Comparison of ENCODE assay signal across 15 mouse cellular contexts in the genomic region with DNA sequence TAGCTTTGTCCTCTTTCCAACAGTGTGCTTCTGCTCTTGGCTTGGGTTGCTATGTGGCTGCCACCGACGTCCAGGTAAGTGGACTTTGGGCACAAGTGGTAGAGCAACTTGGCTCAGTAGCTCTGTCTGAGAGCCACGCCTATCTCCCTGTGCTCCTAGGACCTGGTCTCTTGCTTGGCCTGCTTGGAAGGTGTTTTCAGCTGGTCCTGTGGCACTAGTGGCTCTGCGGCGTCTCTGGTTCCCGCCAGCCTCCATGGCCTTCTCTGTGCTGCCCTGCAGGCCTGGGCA. TPM values are rescaled to one million over a fixed set of nuclear protein-coding genes. Genes with fewer than 3 reads are reported as not detected.
A peak's percentile ranks its signal among the peaks of the same experiment; 100 is the strongest.
DNase-seq lines count a peak whose midpoint lies in the region; ATAC-seq lines count a peak whose summit lies in the region.
"Had no signal": no experiment of that assay in that cellular context is flagged by ENCODE, and none has a peak within 500 bp of the region (broad histone marks: within the 10 kb centered on the region; RNA-seq: fewer than 3 reads in every experiment).

No protein-coding gene starts in this region.

- H3K4me1 ChIP-seq in kidney, embryonic 16.5 days (ENCODE audit: insufficient read depth, low read length), result peaks cover 13% of the 10 kb centered on the region
- peaks cover 18% of the 10 kb centered on the region for H3K4me1 ChIP-seq in midbrain, embryonic 12.5 days
- H3K4me1 ChIP-seq in midbrain, embryonic 13.5 days (replicated peaks), result peaks cover 18% of the 10 kb centered on the region
- H3K4me1 ChIP-seq in liver, embryonic 15.5 days (replicated peaks), result peaks cover 52% of the 10 kb centered on the region

- DNase-seq in kidney, adult 11 months, result peak; percentile 83
- DNase-seq in embryo, embryonic 10 days (ENCODE audit: low spot score), result no peak
- DNase-seq in left cerebral cortex, adult 9 months (ENCODE audit: low spot score in 2 of 2), result no peak
- DNase-seq: forebrain, postnatal 0 days; left cerebral cortex, postnatal 4 days had no signal

- H3K9ac ChIP-seq in kidney, embryonic 16.5 days (replicated peaks; ENCODE audit: low read length), result no peak overlapping the region
- H3K9ac ChIP-seq in midbrain, embryonic 12.5 days (replicated peaks), result no peak overlapping the region
- no peak overlapping the region for H3K9ac ChIP-seq in midbrain, embryonic 13.5 days (replicated peaks)
- H3K9ac ChIP-seq in liver, embryonic 15.5 days, result peak overlapping the region; percentile 83
- H3K9ac ChIP-seq: forebrain, postnatal 0 days; hindbrain, embryonic 14.5 days; neural tube, embryonic 12.5 days had no signal

- no peaks in the 10 kb centered on the region for H3K9me3 ChIP-seq in kidney, embryonic 16.5 days (ENCODE audit: low read length)
- no peaks in the 10 kb centered on the region for H3K9me3 ChIP-seq in midbrain, embryonic 12.5 days
- no peaks in the 10 kb centered on the region for H3K9me3 ChIP-seq in midbrain, embryonic 13.5 days
- H3K9me3 ChIP-seq in liver, embryonic 15.5 days (replicated peaks), result no peaks in the 10 kb centered on the region
- H3K9me3 ChIP-seq: neural tube, embryonic 12.5 days had no signal

- H3K4me3 ChIP-seq in kidney, embryonic 16.5 days (ENCODE audit: low read length), result no peak overlapping the region
- 0 out of 2 replicates have a peak overlapping the region, but pooled peaks have one; percentile 1 for H3K4me3 ChIP-seq in midbrain, embryonic 12.5 days
- H3K4me3 ChIP-seq in midbrain, embryonic 13.5 days (replicated peaks), result no peak overlapping the region
- peak overlapping the region; percentile 78 for H3K4me3 ChIP-seq in liver, embryonic 15.5 days (replicated peaks)
- H3K4me3 ChIP-seq: neural tube, embryonic 12.5 days had no signal

- no peak overlapping the region for H3K4me2 ChIP-seq in kidney, embryonic 16.5 days (replicated peaks; ENCODE audit: low read depth, low read length)
- no peak overlapping the region for H3K4me2 ChIP-seq in midbrain, embryonic 12.5 days (replicated peaks)
- H3K4me2 ChIP-seq in midbrain, embryonic 13.5 days (replicated peaks), result no peak overlapping the region
- H3K4me2 ChIP-seq in liver, embryonic 15.5 days, result peak overlapping the region; percentile 82
- H3K4me2 ChIP-seq: hindbrain, embryonic 14.5 days; neural tube, embryonic 12.5 days had no signal

- no peak for ATAC-seq in kidney, embryonic 16.5 days (ENCODE audit: low FRiP score, low TSS enrichment)
- no peak for ATAC-seq in midbrain, embryonic 12.5 days (ENCODE audit: low FRiP score, low read depth)
- ATAC-seq in midbrain, embryonic 13.5 days, result no peak
- ATAC-seq in liver, embryonic 15.5 days (ENCODE audit: insufficient read depth), result no peak
- ATAC-seq: forebrain, postnatal 0 days; midbrain, embryonic 16.5 days; Patski had no signal

- H3K27me3 ChIP-seq in kidney, embryonic 16.5 days (ENCODE audit: insufficient read depth, low read length), result no peaks in the 10 kb centered on the region
- H3K27me3 ChIP-seq in midbrain, embryonic 12.5 days, result no peaks in the 10 kb centered on the region
- H3K27me3 ChIP-seq in midbrain, embryonic 13.5 days, result no peaks in the 10 kb centered on the region
- no peaks in the 10 kb centered on the region for H3K27me3 ChIP-seq in liver, embryonic 15.5 days
- H3K27me3 ChIP-seq: neural tube, embryonic 12.5 days; Patski had no signal

- 96% methylated on average over 6 of the region's 6 CpGs for WGBS in kidney, embryonic 16.5 days
- WGBS in midbrain, embryonic 12.5 days, result 94% methylated on average over 6 of the region's 6 CpGs
- WGBS in midbrain, embryonic 13.5 days, result 96% methylated on average over 6 of the region's 6 CpGs
- 86% methylated on average over 6 of the region's 6 CpGs for WGBS in liver, embryonic 15.5 days (ENCODE audit: insufficient replicate concordance)

- peaks cover 47% of the 10 kb centered on the region for H3K36me3 ChIP-seq in kidney, embryonic 16.5 days (ENCODE audit: insufficient read depth, low read length)
- peaks cover 45% of the 10 kb centered on the region for H3K36me3 ChIP-seq in midbrain, embryonic 12.5 days
- H3K36me3 ChIP-seq in midbrain, embryonic 13.5 days, result peaks cover 43% of the 10 kb centered on the region
- peaks cover 61% of the 10 kb centered on the region for H3K36me3 ChIP-seq in liver, embryonic 15.5 days (replicated peaks)

- H3K27ac ChIP-seq in kidney, embryonic 16.5 days (ENCODE audit: low read length), result no peak overlapping the region
- H3K27ac ChIP-seq in midbrain, embryonic 12.5 days (replicated peaks), result no peak overlapping the region
- no peak overlapping the region for H3K27ac ChIP-seq in midbrain, embryonic 13.5 days
- H3K27ac ChIP-seq in liver, embryonic 15.5 days (replicated peaks), result peak overlapping the region; percentile 96
- H3K27ac ChIP-seq: hindbrain, embryonic 14.5 days; kidney, postnatal 0 days; macrophage; neural tube, embryonic 12.5 days had no signal

RNA-seq across cellular contexts. Expression of gene Ifrd2, which starts 3.3 kb away (rescaled TPM):
- 60.7 and 64.3 TPM in 2 replicates for polyA plus RNA-seq in kidney, embryonic 16.5 days (2015; fragmentation: Nextera tagmentation; extraction: Ambion mirVana)
- polyA plus RNA-seq in midbrain, embryonic 12.5 days (2016; fragmentation: Nextera tagmentation; extraction: Ambion mirVana), result 20.1 and 21.1 TPM in 2 replicates
- 13.5 and 14.7 TPM in 2 replicates for polyA plus RNA-seq in midbrain, embryonic 13.5 days (2015; fragmentation: Nextera tagmentation; extraction: Ambion mirVana)
- polyA plus RNA-seq in liver, embryonic 15.5 days (2015; fragmentation: Nextera tagmentation; extraction: Ambion mirVana), result 161 and 198 TPM in 2 replicates

RNA-seq across cellular contexts. Expression of gene Hyal3, which starts 10.1 kb away (rescaled TPM):
- 1.3 and 1.6 TPM in 2 replicates for polyA plus RNA-seq in kidney, embryonic 16.5 days (2015; fragmentation: Nextera tagmentation; extraction: Ambion mirVana)
- polyA plus RNA-seq in midbrain, embryonic 12.5 days (2016; fragmentation: Nextera tagmentation; extraction: Ambion mirVana), result 0.41 and 1.1 TPM in 2 replicates
- polyA plus RNA-seq in midbrain, embryonic 13.5 days (2015; fragmentation: Nextera tagmentation; extraction: Ambion mirVana), result 1.1 and 1.8 TPM in 2 replicates
- 0.64 TPM in 2 replicates for polyA plus RNA-seq in liver, embryonic 15.5 days (2015; fragmentation: Nextera tagmentation; extraction: Ambion mirVana)

RNA-seq across cellular contexts. Expression of gene Naa80, which starts 12.0 kb away (rescaled TPM):
- polyA plus RNA-seq in kidney, embryonic 16.5 days (2015; fragmentation: Nextera tagmentation; extraction: Ambion mirVana), result 21.8 and 24.1 TPM in 2 replicates
- polyA plus RNA-seq in midbrain, embryonic 12.5 days (2016; fragmentation: Nextera tagmentation; extraction: Ambion mirVana), result 14.5 and 14.7 TPM in 2 replicates
- 16.5 and 19.1 TPM in 2 replicates for polyA plus RNA-seq in midbrain, embryonic 13.5 days (2015; fragmentation: Nextera tagmentation; extraction: Ambion mirVana)
- 12.3 and 12.8 TPM in 2 replicates for polyA plus RNA-seq in liver, embryonic 15.5 days (2015; fragmentation: Nextera tagmentation; extraction: Ambion mirVana)

RNA-seq across cellular contexts. Expression of gene Hyal1, which starts 14.0 kb away (rescaled TPM):
- polyA plus RNA-seq in kidney, embryonic 16.5 days (2015; fragmentation: Nextera tagmentation; extraction: Ambion mirVana), result 10.6 and 12.3 TPM in 2 replicates
- 9.0 and 10.1 TPM in 2 replicates for polyA plus RNA-seq in midbrain, embryonic 12.5 days (2016; fragmentation: Nextera tagmentation; extraction: Ambion mirVana)
- polyA plus RNA-seq in midbrain, embryonic 13.5 days (2015; fragmentation: Nextera tagmentation; extraction: Ambion mirVana), result 7.0 and 10.0 TPM in 2 replicates
- 3.2 and 4.2 TPM in 2 replicates for polyA plus RNA-seq in liver, embryonic 15.5 days (2015; fragmentation: Nextera tagmentation; extraction: Ambion mirVana)

RNA-seq across cellular contexts. Expression of gene Sema3b, which starts 18.3 kb away (rescaled TPM):
- polyA plus RNA-seq in kidney, embryonic 16.5 days (2015; fragmentation: Nextera tagmentation; extraction: Ambion mirVana), result 31.3 TPM in 2 replicates
- 3.2 TPM in 2 replicates for polyA plus RNA-seq in midbrain, embryonic 12.5 days (2016; fragmentation: Nextera tagmentation; extraction: Ambion mirVana)
- polyA plus RNA-seq in midbrain, embryonic 13.5 days (2015; fragmentation: Nextera tagmentation; extraction: Ambion mirVana), result 2.3 and 2.7 TPM in 2 replicates
- 0.74 and 0.77 TPM in 2 replicates for polyA plus RNA-seq in liver, embryonic 15.5 days (2015; fragmentation: Nextera tagmentation; extraction: Ambion mirVana)
- polyA plus RNA-seq: macrophage had no signal

Comparison
In these comparisons a context has a peak if more than half of its experiments do, and no peak if none do; other contexts are left out.
1. H3K4me3 ChIP-seq: peak in midbrain, embryonic 12.5 days (single experiment) and liver, embryonic 15.5 days (single experiment); none in kidney, embryonic 16.5 days (single experiment) and midbrain, embryonic 13.5 days (single experiment).